Mouse (Mus musculus): Measurements from ENCODE around the gene Dcun1d2. TPM values are rescaled to one million over a fixed set of nuclear protein-coding genes. Genes with fewer than 3 reads are reported as not detected.

Gene Dcun1d2
- total and polyA plus RNA-seq, 3 experiments = 13.2 to 14.9 (median 14.7) TPM

DNA sequence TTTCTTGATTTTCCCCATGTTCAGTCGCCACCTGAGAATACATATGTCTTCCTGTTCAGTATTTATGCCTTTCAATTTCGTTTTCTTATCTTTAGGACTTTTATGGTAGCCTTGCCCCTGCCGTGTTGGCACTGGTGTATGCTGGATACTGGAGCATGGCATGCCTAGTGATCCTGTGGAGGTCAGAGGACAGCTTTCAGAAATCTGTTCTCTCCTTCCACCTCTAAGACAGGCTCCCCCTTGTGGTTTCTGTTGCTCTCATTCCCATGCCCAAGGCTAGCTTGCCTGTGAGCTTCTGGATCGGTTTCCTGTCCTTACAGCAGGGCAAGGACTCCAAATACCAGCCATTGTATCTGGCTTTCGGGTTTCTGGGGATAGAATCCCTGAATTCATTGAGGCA is 38.7 kb upstream of the Dcun1d2 start:
- no peak overlapping the region for H3K27ac ChIP-seq (ENCODE audit: insufficient read depth, low read depth)
- no peaks in the 10 kb centered on the region for H3K79me2 ChIP-seq (replicated peaks; ENCODE audit: control insufficient read depth, extremely low read depth, insufficient read depth, poor library complexity, severe bottlenecking)
- H3K9me3 ChIP-seq (replicated peaks; ENCODE audit: low read length) = no peaks in the 10 kb centered on the region
- H3K4me1 ChIP-seq (ENCODE audit: control insufficient read depth in 1 of 2, insufficient read depth in 2 of 2) = peaks cover 3% of the 10 kb centered on the region in 2 experiments; a peak in 2 of 4 replicates
- no peak overlapping the region for H3K4me3 ChIP-seq (replicated peaks in 1 of 3; ENCODE audit: low read depth in 2 of 3, low read length in 2 of 3, poor library complexity in 1 of 3)
- H3K4me2 ChIP-seq (ENCODE audit: insufficient read depth, low read depth, poor library complexity, severe bottlenecking) = no peak overlapping the region
- no peak overlapping the region for H3K9ac ChIP-seq (ENCODE audit: insufficient read depth, low read depth)
- H3K27me3 ChIP-seq (replicated peaks) = no peaks in the 10 kb centered on the region
- peaks cover 0 to 4% of the 10 kb centered on the region in 2 experiments for H3K36me3 ChIP-seq (replicated peaks in 1 of 2; ENCODE audit: control insufficient read depth in 1 of 2, insufficient read depth in 1 of 2, low read length in 1 of 2)
- TF ChIP-seq ZC3H11A (IDR thresholded peaks at IDR 0.05; ENCODE audit: low read depth, low read length) (no peak), EP300 (IDR thresholded peaks at IDR 0.05; ENCODE audit: low read length) (0 out of 2 replicates have a peak, but pooled peaks have one; percentile 12), PAX5 (IDR thresholded peaks at IDR 0.05; ENCODE audit: low read length) (no peak), MEF2A (IDR thresholded peaks at IDR 0.05; ENCODE audit: borderline replicate concordance, low read depth, low read length) (0 out of 2 replicates have a peak, but pooled peaks have one; percentile 47), POLR2AphosphoS2 (IDR thresholded peaks at IDR 0.05; ENCODE audit: low read depth, low read length) (no peak), RAD21 (IDR thresholded peaks at IDR 0.05; ENCODE audit: low read depth, low read length) (peak; percentile 18), CTCF (conservative IDR thresholded peaks at IDR 0.05 in 1 of 2, IDR thresholded peaks at IDR 0.05 in 1 of 2; ENCODE audit: low read depth in 2 of 2, low read length in 2 of 2) (peak; percentile 28 to 70; a peak in 3 of 4 replicates), SMC3 (IDR thresholded peaks at IDR 0.05; ENCODE audit: low read depth, low read length) (peak; percentile 41), RCOR1 (conservative IDR thresholded peaks at IDR 0.05; ENCODE audit: low read depth, low read length) (no peak), POLR2A (IDR thresholded peaks at IDR 0.05; ENCODE audit: low read depth, low read length) (no peak), BHLHE40 (IDR thresholded peaks at IDR 0.05; ENCODE audit: low read depth, low read length) (no peak), TCF12 (IDR thresholded peaks at IDR 0.05; ENCODE audit: low read depth, low read length) (no peak), GABPA (IDR thresholded peaks at IDR 0.05; ENCODE audit: insufficient replicate concordance, low read depth, low read length) (no peak), IRF4 (IDR thresholded peaks at IDR 0.05; ENCODE audit: low read depth, low read length) (peak; percentile 96), MAZ (IDR thresholded peaks at IDR 0.05; ENCODE audit: low read depth, low read length) (no peak), ZNF384 (IDR thresholded peaks at IDR 0.05; ENCODE audit: low read depth, low read length) (no peak), ELF1 (IDR thresholded peaks at IDR 0.05; ENCODE audit: low read depth, low read length) (no peak), MAX (IDR thresholded peaks at IDR 0.05; ENCODE audit: low read length) (no peak), MXI1 (IDR thresholded peaks at IDR 0.05; ENCODE audit: low read depth, low read length) (no peak), JUND (conservative IDR thresholded peaks at IDR 0.05; ENCODE audit: low read depth, low read length) (no peak)
- in situ Hi-C loops (cut with MboI; ENCODE audit: low pct_ligation_motif_present, low pct_unique_long_range_greater_than_20kb, low sequenced_read_pairs) = no loop called here
- dilution Hi-C loops (cut with MboI; ENCODE audit: extremely low pct_ligation_motif_present, extremely low pct_unique_long_range_greater_than_20kb, low sequenced_read_pairs) = no loop called here
- no peak for DNase-seq (ENCODE audit: extremely low read depth)

DNA sequence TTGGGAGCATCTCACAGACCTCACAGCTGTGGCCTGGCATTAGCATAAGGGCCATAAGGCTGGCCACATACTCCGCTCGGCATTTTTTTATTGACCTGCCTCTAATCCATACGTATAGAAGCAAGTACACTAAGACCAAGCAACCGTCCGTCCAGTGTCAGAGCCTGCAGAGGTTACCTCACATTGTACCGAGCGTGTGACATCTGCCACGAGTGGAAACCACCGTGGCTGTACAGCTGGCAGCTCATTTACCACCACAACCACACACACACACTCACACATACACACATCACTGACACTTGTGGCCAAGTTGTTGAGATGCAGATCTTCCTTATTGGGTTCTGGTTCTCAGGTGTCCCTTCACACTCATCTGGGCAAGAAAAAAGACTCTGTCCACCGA is 28.7 kb upstream of the Dcun1d2 start:
- H3K4me2 ChIP-seq (ENCODE audit: insufficient read depth, low read depth, poor library complexity, severe bottlenecking) = no peak overlapping the region
- no peaks in the 10 kb centered on the region for H3K79me2 ChIP-seq (replicated peaks; ENCODE audit: control insufficient read depth, extremely low read depth, insufficient read depth, poor library complexity, severe bottlenecking)
- no peak overlapping the region for H3K27ac ChIP-seq (ENCODE audit: insufficient read depth, low read depth)
- H3K27me3 ChIP-seq (replicated peaks) = no peaks in the 10 kb centered on the region
- H3K36me3 ChIP-seq (replicated peaks in 1 of 2; ENCODE audit: control insufficient read depth in 1 of 2, insufficient read depth in 1 of 2, low read length in 1 of 2) = peaks cover 9 to 52% of the 10 kb centered on the region in 2 experiments
- TF ChIP-seq MAX (IDR thresholded peaks at IDR 0.05; ENCODE audit: low read length) (no peak), BHLHE40 (IDR thresholded peaks at IDR 0.05; ENCODE audit: low read depth, low read length) (no peak), RAD21 (IDR thresholded peaks at IDR 0.05; ENCODE audit: low read depth, low read length) (no peak), E2F4 (IDR thresholded peaks at IDR 0.05; ENCODE audit: insufficient replicate concordance, low read depth, low read length) (no peak), NRF1 (IDR thresholded peaks at IDR 0.05; ENCODE audit: low read depth, low read length) (no peak), MAFK (IDR thresholded peaks at IDR 0.05; ENCODE audit: insufficient replicate concordance, low read length) (no peak), IRF4 (IDR thresholded peaks at IDR 0.05; ENCODE audit: low read depth, low read length) (no peak), TBP (conservative IDR thresholded peaks at IDR 0.05; ENCODE audit: low read depth, low read length) (no peak), RCOR1 (conservative IDR thresholded peaks at IDR 0.05; ENCODE audit: low read depth, low read length) (no peak), CHD1 (IDR thresholded peaks at IDR 0.05; ENCODE audit: low read depth, low read length) (no peak), POLR2A (IDR thresholded peaks at IDR 0.05; ENCODE audit: low read depth, low read length) (no peak), MAZ (IDR thresholded peaks at IDR 0.05; ENCODE audit: low read depth, low read length) (no peak), UBTF (IDR thresholded peaks at IDR 0.05; ENCODE audit: low read depth, low read length) (no peak), JUND (conservative IDR thresholded peaks at IDR 0.05; ENCODE audit: low read depth, low read length) (no peak), KAT2A (IDR thresholded peaks at IDR 0.05; ENCODE audit: insufficient replicate concordance, low read length) (no peak), ETS1 (conservative IDR thresholded peaks at IDR 0.05; ENCODE audit: low read depth, low read length) (no peak), CTCF (conservative IDR thresholded peaks at IDR 0.05 in 1 of 2, IDR thresholded peaks at IDR 0.05 in 1 of 2; ENCODE audit: low read depth in 2 of 2, low read length in 2 of 2) (no peak)
- H3K4me3 ChIP-seq (replicated peaks in 1 of 3; ENCODE audit: low read depth in 2 of 3, low read length in 2 of 3, poor library complexity in 1 of 3) = no peak overlapping the region
- in situ Hi-C loops (cut with MboI; ENCODE audit: low pct_ligation_motif_present, low pct_unique_long_range_greater_than_20kb, low sequenced_read_pairs) = no loop called here
- H3K9ac ChIP-seq (ENCODE audit: insufficient read depth, low read depth) = no peak overlapping the region
- H3K4me1 ChIP-seq (ENCODE audit: control insufficient read depth in 1 of 2, insufficient read depth in 2 of 2) = no peaks in the 10 kb centered on the region
- DNase-seq (ENCODE audit: extremely low read depth) = no peak
- dilution Hi-C loops (cut with MboI; ENCODE audit: extremely low pct_ligation_motif_present, extremely low pct_unique_long_range_greater_than_20kb, low sequenced_read_pairs) = no loop called here
- H3K9me3 ChIP-seq (replicated peaks; ENCODE audit: low read length) = no peaks in the 10 kb centered on the region
